In genomic region chr4:43925779-43926178, GRCm38 (mm10) we compare ENCODE assay signal across 8 mouse cellular contexts. TPM values are rescaled to one million over a fixed set of nuclear protein-coding genes. Genes with fewer than 3 reads are reported as not detected.
A peak's percentile ranks its signal among the peaks of the same experiment; 100 is the strongest.
DNase-seq lines count a peak whose midpoint lies in the region; ATAC-seq and TF ChIP-seq lines count a peak whose summit lies in the region.

No protein-coding gene starts in this region.

- H3K36me3 ChIP-seq in limb, embryonic 10.5 days, result peaks cover 93% of the 10 kb centered on the region
- peaks cover 36% of the 10 kb centered on the region for H3K36me3 ChIP-seq in midbrain, postnatal 0 days (ENCODE audit: insufficient read depth, low read length)

- H3K9me3 ChIP-seq in limb, embryonic 10.5 days (replicated peaks), result no peaks in the 10 kb centered on the region
- H3K9me3 ChIP-seq in midbrain, postnatal 0 days (ENCODE audit: low read length), result no peaks in the 10 kb centered on the region

- peaks cover 7% of the 10 kb centered on the region for H3K4me1 ChIP-seq in limb, embryonic 10.5 days
- H3K4me1 ChIP-seq in midbrain, postnatal 0 days (ENCODE audit: insufficient read depth, low read length), result no peaks in the 10 kb centered on the region

- no peak for ATAC-seq in midbrain, postnatal 0 days (ENCODE audit: low FRiP score)

- no peaks in the 10 kb centered on the region for H3K27me3 ChIP-seq in limb, embryonic 10.5 days (ENCODE audit: low read depth, poor library complexity, severe bottlenecking)
- H3K27me3 ChIP-seq in midbrain, postnatal 0 days (ENCODE audit: insufficient read depth, low read length), result no peaks in the 10 kb centered on the region

- peak overlapping the region; percentile 59 for H3K27ac ChIP-seq in limb, embryonic 10.5 days
- H3K27ac ChIP-seq in midbrain, postnatal 0 days (ENCODE audit: low read depth, low read length), result no peak overlapping the region

- H3K4me3 ChIP-seq in limb, embryonic 10.5 days, result no peak overlapping the region
- no peak overlapping the region for H3K4me3 ChIP-seq in midbrain, postnatal 0 days (ENCODE audit: low read depth, low read length)

- H3K4me2 ChIP-seq in midbrain, postnatal 0 days (ENCODE audit: low read depth, low read length, poor library complexity, severe bottlenecking), result no peak overlapping the region

- WGBS in limb, embryonic 10.5 days, result 13% methylated on average over 3 of the region's 3 CpGs
- WGBS in midbrain, postnatal 0 days, result 16% methylated on average over 3 of the region's 3 CpGs

- TF ChIP-seq CTCF in midbrain, postnatal 0 days (IDR thresholded peaks at IDR 0.05), result peak; percentile 85

- no peak overlapping the region for H3K9ac ChIP-seq in midbrain, postnatal 0 days (replicated peaks; ENCODE audit: low read length, poor library complexity, severe bottlenecking)

- DNase-seq in 3T3-L1 (ENCODE audit: low read depth, low spot score), result peak; percentile 93
- DNase-seq in adrenal gland, adult 8-10 months, result peak; percentile 64
- peak; percentile 79 for DNase-seq in embryo, embryonic 11.5 days (ENCODE audit: low read depth, low spot score)
- DNase-seq in gastrocnemius, postnatal 4 days (ENCODE audit: low spot score in 2 of 2), result peak; percentile 85 to 88
- peak; percentile 85 for DNase-seq in kidney, adult 18-20 months
- DNase-seq in limb, embryonic 10.5 days (ENCODE audit: low spot score), result peak; percentile 91
- peak; percentile 87 for DNase-seq in midbrain, postnatal 0 days (ENCODE audit: low spot score)
- DNase-seq in spleen, postnatal 36 days (ENCODE audit: low spot score in 2 of 2), result peak; percentile 58 to 68

RNA-seq across cellular contexts. Expression of gene Glipr2, which starts 31.4 kb away (rescaled TPM):
- total RNA-seq in adrenal gland, adult 8-10 months (2022), result 1 to 10 TPM; 1.8 to 3.1 (median 2.0) TPM
- total RNA-seq in gastrocnemius, postnatal 4 days (2021), result 10 to 100 TPM; 44.4 to 44.5 TPM
- polyA plus RNA-seq in limb, embryonic 10.5 days (2016; fragmentation: Nextera tagmentation; extraction: Ambion mirVana), result 30.1 and 44.7 TPM in 2 replicates
- total RNA-seq in midbrain, postnatal 0 days (2014; rRNA removed), result 18.2 and 20.7 TPM in 2 replicates
- 16.3 and 16.5 TPM in 2 replicates for polyA plus RNA-seq in midbrain, postnatal 0 days (2015; fragmentation: Nextera tagmentation; extraction: Ambion mirVana)

RNA-seq across cellular contexts. Expression of gene Reck, which starts 50.4 kb away (rescaled TPM):
- total RNA-seq in adrenal gland, adult 8-10 months (2022), result 10 to 100 TPM; 21.6 to 45.0 (median 32.0) TPM
- 10 to 100 TPM; 25.7 to 26.2 TPM for total RNA-seq in gastrocnemius, postnatal 4 days (2021)
- 20.2 and 22.9 TPM in 2 replicates for polyA plus RNA-seq in limb, embryonic 10.5 days (2016; fragmentation: Nextera tagmentation; extraction: Ambion mirVana)
- 6.0 and 7.0 TPM in 2 replicates for total RNA-seq in midbrain, postnatal 0 days (2014; rRNA removed)
- polyA plus RNA-seq in midbrain, postnatal 0 days (2015; fragmentation: Nextera tagmentation; extraction: Ambion mirVana), result 3.8 and 3.9 TPM in 2 replicates

RNA-seq across cellular contexts. Expression of gene Ccin, which starts 57.5 kb away (rescaled TPM):
- not detected for total RNA-seq in adrenal gland, adult 8-10 months (2022)
- under 1 TPM; 0.26 to 0.32 TPM for total RNA-seq in gastrocnemius, postnatal 4 days (2021)
- polyA plus RNA-seq in limb, embryonic 10.5 days (2016; fragmentation: Nextera tagmentation; extraction: Ambion mirVana), result not detected in 2 replicates
- 0.33 and 0.49 TPM in 2 replicates for total RNA-seq in midbrain, postnatal 0 days (2014; rRNA removed)
- not detected in 2 replicates for polyA plus RNA-seq in midbrain, postnatal 0 days (2015; fragmentation: Nextera tagmentation; extraction: Ambion mirVana)
